In the genomic region with DNA sequence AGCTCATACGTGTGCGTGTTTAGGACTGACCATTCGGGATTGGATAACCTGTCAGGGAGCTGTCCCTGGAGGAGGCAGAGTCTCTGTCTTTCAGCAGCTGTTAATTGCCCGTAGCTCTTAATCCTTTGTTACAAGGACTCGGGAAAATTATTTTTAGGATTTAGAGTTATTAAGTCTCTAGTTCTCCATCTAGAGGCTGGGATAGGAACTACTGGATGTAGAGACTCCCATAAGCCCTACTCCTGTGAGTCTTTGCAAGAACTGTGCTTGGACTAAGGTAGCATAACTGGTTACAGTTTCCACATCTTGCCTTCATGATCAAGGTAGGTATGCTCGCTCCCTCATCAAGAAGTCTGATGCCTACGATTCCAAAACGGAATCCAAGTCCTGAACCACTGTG, we compare ENCODE assay signal across 11 mouse cellular contexts.
DNase-seq lines count a peak whose midpoint lies in the region; ATAC-seq and TF ChIP-seq lines count a peak whose summit lies in the region.
"Had no signal": no experiment of that assay in that cellular context is flagged by ENCODE, and none has a peak within 500 bp of the region (broad histone marks: within the 10 kb centered on the region; RNA-seq: fewer than 3 reads in every experiment).

No protein-coding gene starts in this region.

- no peak overlapping the region for H3K27ac ChIP-seq in heart, embryonic 11.5 days (ENCODE audit: low read depth, low read length)
- no peak overlapping the region for H3K27ac ChIP-seq in liver, adult 2 months (replicated peaks; ENCODE audit: insufficient read depth, low read depth, low read length)
- H3K27ac ChIP-seq: embryonic facial prominence, embryonic 13.5 days had no signal

- no peak for TF ChIP-seq POLR2A in liver, adult 2 months (IDR thresholded peaks at IDR 0.05; ENCODE audit: extremely low read depth, insufficient read depth, low read length)

- no peaks in the 10 kb centered on the region for H3K79me2 ChIP-seq in liver, adult 2 months (ENCODE audit: control insufficient read depth, insufficient read depth, low read length)

- ATAC-seq in heart, embryonic 11.5 days (replicated peaks; ENCODE audit: insufficient number of reproducible peaks, low FRiP score, low TSS enrichment): no peak
- ATAC-seq in Patski: no peak
- ATAC-seq: hindbrain, embryonic 16.5 days had no signal

- CTCF ChIA-PET in Patski (lab: Charles Lee): interaction anchor here (1.4 kb wide), 1 partner anchor 643 kb away, joined by 3 read pairs; no protein-coding TSS in a partner anchor

- DNase-seq in heart, adult 9 months (ENCODE audit: low spot score in 2 of 2): peak; percentile 18 to 22
- peak; percentile 27 for DNase-seq in liver, adult 2 months (ENCODE audit: extremely low read depth, low read depth, low spot score)
- DNase-seq in liver: no peak
- DNase-seq in Patski (ENCODE audit: low read depth, low spot score): no peak
- DNase-seq in lung, postnatal 25 days (ENCODE audit: low spot score): peak; percentile 25
- DNase-seq in testis, postnatal 14 days (ENCODE audit: low spot score): no peak
- DNase-seq: spleen, adult 18-20 months; thymus, postnatal 4 days had no signal

- WGBS in heart, embryonic 11.5 days (ENCODE audit: insufficient replicate concordance): 72% methylated on average over 8 of the region's 8 CpGs
- 75% methylated on average over 8 of the region's 8 CpGs for WGBS in liver, adult 2 months

- TF ChIP-seq CTCF in liver, adult 2 months (IDR thresholded peaks at IDR 0.05; ENCODE audit: low read depth, low read length): no peak
- TF ChIP-seq CTCF in Patski (IDR thresholded peaks at IDR 0.05): peak; percentile 50

- in situ Hi-C loops in Patski (cut with MboI; ENCODE audit: low pct_unique_long_range_greater_than_20kb): no loop called here

- POLR2A ChIA-PET in Patski (lab: Charles Lee): no interaction called here

- H3K9ac ChIP-seq in heart, embryonic 11.5 days (ENCODE audit: low read depth, low read length): no peak overlapping the region
- H3K9ac ChIP-seq in liver, adult 2 months (ENCODE audit: low read depth, low read length): no peak overlapping the region
- H3K9ac ChIP-seq: embryonic facial prominence, embryonic 13.5 days had no signal

- no peaks in the 10 kb centered on the region for H3K36me3 ChIP-seq in heart, embryonic 11.5 days (ENCODE audit: control insufficient read depth, insufficient read depth, low read length)
- no peaks in the 10 kb centered on the region for H3K36me3 ChIP-seq in liver, adult 2 months (ENCODE audit: control insufficient read depth, insufficient read depth, low read length)
- H3K36me3 ChIP-seq: embryonic facial prominence, embryonic 13.5 days had no signal

- no peaks in the 10 kb centered on the region for H3K4me1 ChIP-seq in heart, embryonic 11.5 days (ENCODE audit: control insufficient read depth, insufficient read depth, low read length)
- no peaks in the 10 kb centered on the region for H3K4me1 ChIP-seq in liver, adult 2 months (ENCODE audit: control insufficient read depth, insufficient read depth, low read length)

- no peak overlapping the region for H3K4me2 ChIP-seq in heart, embryonic 11.5 days
- H3K4me2 ChIP-seq: embryonic facial prominence, embryonic 13.5 days had no signal

- no peaks in the 10 kb centered on the region for H3K27me3 ChIP-seq in heart, embryonic 11.5 days (ENCODE audit: control insufficient read depth, insufficient read depth, low read length)
- no peaks in the 10 kb centered on the region for H3K27me3 ChIP-seq in liver, adult 2 months (ENCODE audit: control insufficient read depth, insufficient read depth, low read length)
- no peaks in the 10 kb centered on the region for H3K27me3 ChIP-seq in Patski
- H3K27me3 ChIP-seq: embryonic facial prominence, embryonic 13.5 days had no signal

- H3K9me3 ChIP-seq in heart, embryonic 11.5 days (replicated peaks; ENCODE audit: control insufficient read depth, low read length): no peaks in the 10 kb centered on the region
- H3K9me3 ChIP-seq: embryonic facial prominence, embryonic 13.5 days had no signal

- H3K4me3 ChIP-seq in heart, embryonic 11.5 days (ENCODE audit: low read depth, low read length): no peak overlapping the region
- no peak overlapping the region for H3K4me3 ChIP-seq in liver, adult 2 months (ENCODE audit: insufficient read depth, low read depth, low read length)
- H3K4me3 ChIP-seq: embryonic facial prominence, embryonic 13.5 days had no signal

Comparison
In these comparisons a context has a peak if more than half of its experiments do, and no peak if none do; other contexts are left out.
1. DNase-seq: peak in heart, adult 9 months (2 of 2), liver, adult 2 months (single experiment) and lung, postnatal 25 days (single experiment); none in liver (single experiment), Patski (single experiment) and testis, postnatal 14 days (single experiment).